Mouse (Mus musculus) lung, embryonic 14.5 days (tissue): ENCODE results near the gene Ret. TPM values are rescaled to one million over a fixed set of nuclear protein-coding genes. Genes with fewer than 3 reads are reported as not detected.

Source experiments
- ATAC-seq: fragments of 200-750 bp; cut with Nextera tagmentation; 2 replicates; pipeline ENCODE4 v1.8.0; 2017; ENCODE audit warnings: mild to moderate bottlenecking, moderate TSS enrichment, moderate library complexity; ENCODE audit not compliant: insufficient read depth
- DNase-seq: peaks from one replicate; pipeline ENCODE4 v3.0.0-alpha.2; 2015
- H3K27ac ChIP-seq: fragments of 300-500 bp; sonication (generic); 2 replicates; pipeline ENCODE4 v1.5.1; 2014; ENCODE audit warnings: low read depth, mild to moderate bottlenecking, moderate library complexity
- H3K27me3 ChIP-seq: fragments of 300-500 bp; sonication (generic); 2 replicates; pipeline ENCODE4 v1.6.1; 2014; ENCODE audit warnings: low read length, control low read depth; ENCODE audit not compliant: insufficient read depth
- H3K36me3 ChIP-seq: fragments of 300-500 bp; sonication (generic); 2 replicates; pipeline ENCODE4 v1.6.1; 2014; ENCODE audit warnings: control low read depth; ENCODE audit not compliant: insufficient read depth
- H3K4me1 ChIP-seq: fragments of 300-500 bp; sonication (generic); 2 replicates; pipeline ENCODE4 v1.6.1; 2014; ENCODE audit warnings: antibody characterized with exemption, control low read depth; ENCODE audit not compliant: insufficient read depth
- H3K4me2 ChIP-seq: fragments of 300-500 bp; sonication (generic); 2 replicates; pipeline ENCODE4 v1.6.1; 2014; ENCODE audit warnings: mild to moderate bottlenecking
- H3K4me3 ChIP-seq: fragments of 300-500 bp; sonication (generic); 2 replicates; pipeline ENCODE4 v1.5.1; 2014; ENCODE audit warnings: low read depth, low read length
- H3K9ac ChIP-seq: fragments of 300-500 bp; sonication (generic); 2 replicates; pipeline ENCODE4 v1.6.1; 2014
- H3K9me3 ChIP-seq: fragments of 300-500 bp; sonication (generic); 2 replicates; pipeline ENCODE4 v1.6.1; 2016; ENCODE audit warnings: low read depth, low read length, control low read depth
- CTCF ChIP-seq: IDR thresholded peaks from 2 replicates; pipeline ENCODE4 v1.5.1; 2016; ENCODE audit warnings: antibody characterized with exemption, low read depth
- WGBS: fragments of 180-500 bp; shearing (Covaris S2); extraction: QIAGEN DNeasy Blood & Tissue Kit; methylation state at CpG from one replicate; pipeline ENCODE4 v1.1.7; 2014; 5-methylcytosine and 5-hydroxymethylcytosine counted together
- polyA plus RNA-seq: library from polyadenylated mRNA; unstranded; fragments of >200 nt; fragmentation: Nextera tagmentation; extraction: Ambion mirVana; gene quantifications from 2 replicates; pipeline ENCODE4 v1.2.1, GENCODE M21; 2014

The Ret gene
- polyA plus RNA-seq, result 3.8 TPM in 2 replicates

- TF ChIP-seq CTCF, result no peak
- ATAC-seq, result no peak
- Histone ChIP-seq H3K27me3 (peaks cover 49% of the 10 kb centered on the region), H3K4me1 (no peaks in the 10 kb centered on the region), H3K36me3 (no peaks in the 10 kb centered on the region), H3K4me2 (peak within 1 kb of the TSS; percentile 96), H3K4me3 (peak within 1 kb of the TSS; percentile 55), H3K9ac (peak within 1 kb of the TSS; percentile 49), H3K27ac (no peak within 1 kb of the TSS), H3K9me3 (no peaks in the 10 kb centered on the region)
- under 1% methylated on average over 26 of the region's 26 CpGs for WGBS
- DNase-seq, result peak; percentile 14
These were observed at the start of gene Ret for GRCm38 (mm10) chr6:118197440-118197975. Ret (minus strand) TSS chr6:118197718.

DNA sequence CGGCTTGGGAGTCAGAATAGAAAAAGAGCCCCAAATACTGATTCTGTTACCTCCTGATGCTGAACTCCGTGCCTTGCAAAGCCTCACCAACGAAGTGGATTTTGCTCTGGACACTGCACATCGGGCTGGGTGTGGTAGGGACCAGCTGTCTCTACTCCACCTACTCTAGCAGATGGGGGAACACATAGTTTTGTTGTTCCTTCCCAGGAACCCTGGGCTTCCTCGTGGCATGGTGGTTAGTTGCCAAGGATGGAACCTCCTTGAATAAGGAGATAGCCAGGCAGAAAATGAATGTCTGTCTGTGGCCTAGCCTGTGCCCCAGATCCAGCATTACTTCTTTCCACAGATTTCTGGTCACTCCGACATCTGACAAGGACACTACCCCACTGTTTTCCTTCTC is 49.6 kb upstream of the Ret start:
- H3K4me2 ChIP-seq, result no peak overlapping the region
- no peak overlapping the region for H3K27ac ChIP-seq
- no peaks in the 10 kb centered on the region for H3K9me3 ChIP-seq
- ATAC-seq, result no peak
- H3K4me1 ChIP-seq, result no peaks in the 10 kb centered on the region
- H3K9ac ChIP-seq, result no peak overlapping the region
- 85% methylated on average over 6 of the region's 6 CpGs for WGBS
- H3K4me3 ChIP-seq, result no peak overlapping the region
- no peaks in the 10 kb centered on the region for H3K27me3 ChIP-seq
- DNase-seq, result no peak
- H3K36me3 ChIP-seq, result no peaks in the 10 kb centered on the region
- no peak for TF ChIP-seq CTCF

DNA sequence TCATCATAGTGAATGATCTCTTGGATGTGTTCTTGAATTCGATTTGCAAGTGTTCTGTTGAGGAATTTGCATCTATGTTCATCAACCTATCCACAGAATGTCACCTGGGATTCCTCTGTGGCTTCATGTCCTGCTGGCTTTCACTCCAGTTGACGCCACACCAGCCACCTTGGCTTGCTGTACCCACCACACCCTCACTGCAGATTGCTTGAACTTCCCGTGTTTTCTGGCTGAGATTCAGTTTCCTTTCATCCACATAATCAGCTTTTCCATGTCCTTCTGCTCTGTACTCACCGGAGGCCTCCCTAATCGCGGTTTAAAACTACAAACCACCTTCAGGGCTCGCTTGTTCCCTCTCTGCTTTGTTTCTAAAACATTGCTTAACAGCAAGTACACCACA is 46.6 kb upstream of the Ret start:
- no peak overlapping the region for H3K4me3 ChIP-seq
- ATAC-seq, result no peak
- no peaks in the 10 kb centered on the region for H3K4me1 ChIP-seq
- TF ChIP-seq CTCF, result no peak
- DNase-seq, result no peak
- H3K27me3 ChIP-seq, result no peaks in the 10 kb centered on the region
- H3K36me3 ChIP-seq, result no peaks in the 10 kb centered on the region
- 74% methylated on average over 7 of the region's 7 CpGs for WGBS
- H3K27ac ChIP-seq, result no peak overlapping the region
- H3K4me2 ChIP-seq, result no peak overlapping the region
- no peak overlapping the region for H3K9ac ChIP-seq
- H3K9me3 ChIP-seq, result no peaks in the 10 kb centered on the region

- no peak overlapping the region for H3K9ac ChIP-seq
- H3K4me3 ChIP-seq, result no peak overlapping the region
- no peak overlapping the region for H3K4me2 ChIP-seq
- 80% methylated on average over 5 of the region's 5 CpGs for WGBS
- TF ChIP-seq CTCF, result no peak
- no peak for ATAC-seq
- no peaks in the 10 kb centered on the region for H3K27me3 ChIP-seq
- no peak for DNase-seq
- no peaks in the 10 kb centered on the region for H3K36me3 ChIP-seq
- no peaks in the 10 kb centered on the region for H3K4me1 ChIP-seq
- H3K9me3 ChIP-seq, result no peaks in the 10 kb centered on the region
- H3K27ac ChIP-seq, result no peak overlapping the region
These were observed 45.4 kb upstream of the Ret start for GRCm38 (mm10) chr6:118242941-118243340.

DNA sequence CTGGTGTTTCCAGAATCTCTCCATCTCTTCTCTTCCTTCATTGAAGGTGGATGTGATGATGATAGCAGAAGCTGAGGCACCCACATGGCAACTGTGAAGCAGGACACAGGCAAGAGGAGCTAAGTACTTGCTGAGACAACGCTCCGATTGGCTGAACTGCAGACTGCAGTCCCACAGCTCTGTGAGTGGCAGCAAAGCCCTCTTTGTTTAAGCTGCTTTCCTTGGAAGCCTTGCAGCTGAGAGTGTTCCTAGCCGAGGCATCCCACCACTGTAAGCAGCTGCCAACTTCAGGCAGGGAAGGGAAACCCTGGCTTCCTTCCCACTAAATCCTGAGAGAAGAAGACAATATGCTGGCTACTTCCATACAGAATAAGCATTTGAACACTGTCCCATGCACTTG is 28.6 kb upstream of the Ret start:
- no peak overlapping the region for H3K27ac ChIP-seq
- H3K4me1 ChIP-seq, result no peaks in the 10 kb centered on the region
- no peak overlapping the region for H3K4me2 ChIP-seq
- no peak overlapping the region for H3K4me3 ChIP-seq
- no peak overlapping the region for H3K9ac ChIP-seq
- no peak for ATAC-seq
- no peaks in the 10 kb centered on the region for H3K9me3 ChIP-seq
- WGBS, result 32% methylated on average over 3 of the region's 3 CpGs
- DNase-seq, result peak; percentile 29
- no peaks in the 10 kb centered on the region for H3K27me3 ChIP-seq
- no peaks in the 10 kb centered on the region for H3K36me3 ChIP-seq
- TF ChIP-seq CTCF, result no peak

DNA sequence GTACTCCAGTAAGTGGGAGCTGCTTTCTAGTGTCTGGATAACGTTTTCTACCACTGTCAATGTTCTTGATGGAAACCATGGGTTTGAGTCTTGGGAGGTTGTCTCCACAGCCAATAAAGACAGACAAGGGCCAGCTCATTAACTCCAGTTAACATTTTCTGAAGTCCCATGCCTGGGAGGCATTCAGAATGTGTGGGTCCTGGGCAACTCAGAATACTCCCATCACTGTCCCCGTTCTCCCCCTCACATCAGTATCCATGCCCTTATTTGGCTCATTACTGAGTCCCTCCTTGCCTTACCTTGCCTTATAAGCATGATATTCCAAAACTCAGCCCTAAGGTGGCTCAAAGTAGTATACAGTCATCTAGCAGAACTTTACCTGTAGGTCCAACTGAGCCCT is 25.0 kb upstream of the Ret start:
- no peaks in the 10 kb centered on the region for H3K9me3 ChIP-seq
- no peak overlapping the region for H3K4me3 ChIP-seq
- no peak for TF ChIP-seq CTCF
- no peaks in the 10 kb centered on the region for H3K27me3 ChIP-seq
- no peak overlapping the region for H3K27ac ChIP-seq
- no peaks in the 10 kb centered on the region for H3K36me3 ChIP-seq
- ATAC-seq (no peak), DNase-seq (no peak)
- no peaks in the 10 kb centered on the region for H3K4me1 ChIP-seq
- no peak overlapping the region for H3K4me2 ChIP-seq
- 61% methylated on average over 2 of the region's 2 CpGs for WGBS
- no peak overlapping the region for H3K9ac ChIP-seq

- Histone ChIP-seq H3K27me3 (no peaks in the 10 kb centered on the region), H3K4me1 (no peaks in the 10 kb centered on the region), H3K9ac (no peak overlapping the region), H3K27ac (no peak overlapping the region), H3K4me2 (no peak overlapping the region), H3K4me3 (no peak overlapping the region), H3K9me3 (no peaks in the 10 kb centered on the region), H3K36me3 (no peaks in the 10 kb centered on the region)
- ATAC-seq (no peak), DNase-seq (no peak)
- WGBS, result 81% methylated on average over 8 of the region's 9 CpGs
- no peak for TF ChIP-seq CTCF
These were observed 18.2 kb upstream of the Ret start for GRCm38 (mm10) chr6:118215676-118216075.

DNA sequence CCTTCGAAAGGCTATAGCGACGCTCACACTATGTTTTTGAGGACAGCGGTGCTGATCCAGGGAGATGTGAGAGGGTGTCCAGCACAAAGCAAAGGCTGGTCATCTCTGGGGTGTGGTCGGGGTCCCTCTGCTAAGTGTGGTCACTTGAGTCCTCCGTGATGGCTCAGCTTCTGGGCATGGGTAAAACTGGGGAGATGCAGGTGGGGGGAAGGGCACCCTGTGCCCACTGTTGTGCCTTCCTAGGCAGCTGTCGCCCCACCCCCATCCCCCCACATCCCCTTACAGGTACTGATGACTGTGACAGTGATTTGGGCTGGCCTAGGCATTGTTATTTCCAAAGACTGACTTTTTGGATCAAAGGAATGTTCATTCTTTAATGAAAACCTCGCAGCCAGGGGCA is 10.8 kb upstream of the Ret start:
- no peaks in the 10 kb centered on the region for H3K4me1 ChIP-seq
- no peak overlapping the region for H3K27ac ChIP-seq
- H3K27me3 ChIP-seq, result no peaks in the 10 kb centered on the region
- no peak overlapping the region for H3K9ac ChIP-seq
- H3K4me2 ChIP-seq, result no peak overlapping the region
- H3K9me3 ChIP-seq, result no peaks in the 10 kb centered on the region
- H3K36me3 ChIP-seq, result no peaks in the 10 kb centered on the region
- 82% methylated on average over 8 of the region's 8 CpGs for WGBS
- no peak for DNase-seq
- ATAC-seq, result no peak
- H3K4me3 ChIP-seq, result no peak overlapping the region
- TF ChIP-seq CTCF, result no peak
